Mouse (Mus musculus) v-Abl transformed pro-B cells (cell line): ENCODE measurements around the gene Ppp1r13l.

Source experiments
- in situ Hi-C, 2 experiments: fragments of 400-800 bp; cut with MboI; formaldehyde crosslinking; loops; one replicate each; pipeline ENCODE4 v1.15.1; 2025; ENCODE audit not compliant: unreplicated experiment in 2 of 2

The Ppp1r13l gene

GRCm38 (mm10) chr7:19359299-19359891 lies at the start of gene Ppp1r13l, which contains the start of gene Cd3eap:
TSS of gene Ppp1r13l (plus strand) at chr7:19359749.
TSS of gene Cd3eap (minus strand) at chr7:19359483.
- in situ Hi-C loops: no loop called here

GRCm38 (mm10) chr7:19309884-19310641 lies 49.5 kb upstream of the Ppp1r13l start, which contains the start of gene Fosb:
TSS of gene Fosb (minus strand) at chr7:19310051.
- in situ Hi-C loops: no loop called here

- in situ Hi-C loops: no loop called here
Observed at GRCm38 (mm10) chr7:19311991-19312390, 47.6 kb upstream of the Ppp1r13l start.

- in situ Hi-C loops: no loop called here
Observed at GRCm38 (mm10) chr7:19314033-19314432, 45.5 kb upstream of the Ppp1r13l start.

- in situ Hi-C loops: no loop called here
Observed at GRCm38 (mm10) chr7:19316451-19317161, 42.9 kb upstream of the Ppp1r13l start.

- in situ Hi-C loops: no loop called here
Observed at GRCm38 (mm10) chr7:19318201-19318600, 41.3 kb upstream of the Ppp1r13l start.

- in situ Hi-C loops: no loop called here
Observed at GRCm38 (mm10) chr7:19318676-19319075, 40.9 kb upstream of the Ppp1r13l start.

- in situ Hi-C loops: no loop called here
Observed at GRCm38 (mm10) chr7:19319458-19319857, 40.1 kb upstream of the Ppp1r13l start.

GRCm38 (mm10) chr7:19319906-19320305 lies 39.6 kb upstream of the Ppp1r13l start:
- in situ Hi-C loops: no loop called here

- in situ Hi-C loops: no loop called here
Observed at GRCm38 (mm10) chr7:19320637-19321036, 38.9 kb upstream of the Ppp1r13l start.

GRCm38 (mm10) chr7:19321464-19321863 lies 38.1 kb upstream of the Ppp1r13l start:
- in situ Hi-C loops: no loop called here

GRCm38 (mm10) chr7:19322489-19322888 lies 37.1 kb upstream of the Ppp1r13l start:
- in situ Hi-C loops: no loop called here

- in situ Hi-C loops: no loop called here
Observed at GRCm38 (mm10) chr7:19324221-19324620, 35.3 kb upstream of the Ppp1r13l start.

- in situ Hi-C loops: no loop called here
Observed at GRCm38 (mm10) chr7:19325262-19326199, 34.0 kb upstream of the Ppp1r13l start.

- in situ Hi-C loops: no loop called here
Observed at GRCm38 (mm10) chr7:19326359-19326758, 33.2 kb upstream of the Ppp1r13l start.

- in situ Hi-C loops: no loop called here
Observed at GRCm38 (mm10) chr7:19327128-19327527, 32.4 kb upstream of the Ppp1r13l start.

- in situ Hi-C loops: no loop called here
Observed at GRCm38 (mm10) chr7:19327782-19328181, 31.8 kb upstream of the Ppp1r13l start.

GRCm38 (mm10) chr7:19328425-19328824 lies 31.1 kb upstream of the Ppp1r13l start:
- in situ Hi-C loops: no loop called here

- in situ Hi-C loops: no loop called here
Observed at GRCm38 (mm10) chr7:19331910-19332309, 27.6 kb upstream of the Ppp1r13l start.

- in situ Hi-C loops: no loop called here
Observed at GRCm38 (mm10) chr7:19332709-19333352, 26.7 kb upstream of the Ppp1r13l start.
